Mouse (Mus musculus): Measurements from ENCODE around the gene Slc4a4. TPM values are rescaled to one million over a fixed set of nuclear protein-coding genes. Genes with fewer than 3 reads are reported as not detected.
A peak's percentile ranks its signal among the peaks of the same experiment; 100 is the strongest.

Slc4a4 gene
- 10 to 100 TPM; 22.4 to 32.2 TPM for total RNA-seq (2021)

GRCm38 (mm10) chr5:88886668-88887555, at the start of gene Slc4a4:
TSS of gene Slc4a4 (plus strand) at chr5:88886818.
- intact Hi-C loops (cut with DNase I) = loop anchor here (5.0 kb wide), 1 partner anchor 40 kb away; no protein-coding TSS in a partner anchor
- peak; percentile 64 to 70 for DNase-seq

DNA sequence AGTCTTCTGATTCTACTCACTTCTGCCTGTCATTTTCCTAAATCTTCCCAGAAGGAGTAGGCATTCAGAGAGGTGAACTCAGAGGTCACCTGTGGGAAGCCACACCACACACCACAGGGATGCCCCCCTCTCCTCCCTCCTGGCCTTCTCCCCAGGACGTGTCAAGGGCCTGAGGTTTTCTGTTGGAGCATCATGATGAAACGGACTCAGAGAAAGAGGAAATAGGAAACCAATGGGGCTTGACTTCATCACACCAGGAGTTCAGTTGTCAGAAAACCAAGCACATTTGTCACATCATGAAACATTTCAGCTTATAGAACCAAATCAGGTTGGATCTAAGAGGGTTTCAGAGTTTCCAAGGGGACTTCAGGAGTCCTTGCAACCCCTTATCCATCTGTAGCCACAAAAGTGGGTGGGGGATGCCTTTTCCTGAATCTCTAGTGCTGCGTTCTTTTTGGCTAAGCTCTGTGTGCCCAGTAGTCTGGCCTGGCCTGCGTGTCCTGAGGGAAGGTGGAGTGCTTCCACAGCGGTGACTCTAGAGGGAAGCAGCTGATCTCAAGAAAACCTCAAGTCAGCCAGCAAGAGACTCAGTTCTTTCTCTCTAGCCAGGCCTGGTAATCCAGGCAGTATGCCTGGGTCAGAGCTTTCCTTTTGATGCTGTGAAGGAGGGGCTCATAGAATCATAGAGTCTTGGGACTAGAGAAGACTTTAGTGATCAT, 46.4 kb upstream of the Slc4a4 start:
- intact Hi-C loops (cut with DNase I) = no loop called here
- DNase-seq = no peak

GRCm38 (mm10) chr5:88857311-88857710, 29.3 kb upstream of the Slc4a4 start:
- intact Hi-C loops (cut with DNase I) = no loop called here

GRCm38 (mm10) chr5:88857801-88858200, 28.8 kb upstream of the Slc4a4 start:
- no peak for DNase-seq
- intact Hi-C loops (cut with DNase I) = no loop called here

More at GRCm38 (mm10) chr5:88857311-88857710, 29.3 kb upstream of the Slc4a4 start:
- DNase-seq = no peak

- intact Hi-C loops (cut with DNase I) = no loop called here
- DNase-seq = no peak
Observed at GRCm38 (mm10) chr5:88858226-88858625, 28.4 kb upstream of the Slc4a4 start.

DNA sequence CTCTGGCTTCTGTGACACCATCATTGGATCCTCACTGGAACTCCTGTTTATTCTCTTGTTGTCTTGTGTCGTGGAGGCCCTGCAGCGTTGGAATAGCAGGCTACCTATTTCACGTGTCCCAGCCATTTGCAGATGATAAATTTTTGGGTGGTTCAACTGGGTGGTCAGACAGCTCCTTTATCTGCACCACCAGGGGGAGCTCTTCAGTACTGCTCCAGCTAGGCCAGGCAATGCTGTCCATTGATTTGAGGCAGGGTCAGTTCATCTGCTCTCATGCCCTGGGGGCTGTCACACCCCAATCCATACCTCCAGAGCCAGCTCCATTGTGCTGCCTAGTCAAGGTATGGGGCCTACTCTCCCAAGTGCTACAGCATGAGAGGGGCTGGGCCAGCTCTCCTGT, 24.5 kb upstream of the Slc4a4 start:
- intact Hi-C loops (cut with DNase I) = loop anchor here (5.0 kb wide), 1 partner anchor 520 kb away; no protein-coding TSS in a partner anchor
- peak; percentile 3 to 14 for DNase-seq

DNA sequence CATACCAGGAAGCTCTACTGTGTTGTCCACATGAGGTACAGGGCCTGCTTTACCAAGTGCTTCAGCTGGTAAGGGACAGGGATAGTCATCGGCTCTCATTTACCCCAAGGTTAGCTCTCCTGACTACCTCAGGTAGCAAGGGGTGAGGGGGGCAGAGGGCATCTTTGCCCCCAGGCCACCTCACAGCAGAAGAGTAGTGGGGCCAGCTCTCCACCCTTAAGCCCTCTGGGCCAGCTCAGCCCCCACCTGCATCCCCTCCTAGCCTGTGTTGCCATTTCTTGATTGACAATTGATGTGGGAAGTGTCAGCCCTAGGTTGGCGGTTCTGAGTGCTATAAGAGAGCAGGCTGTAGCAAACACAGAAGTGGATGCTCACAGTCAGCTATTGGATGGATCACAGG, 23.8 kb upstream of the Slc4a4 start:
- no peak for DNase-seq
- intact Hi-C loops (cut with DNase I) = loop anchor here (5.0 kb wide), 1 partner anchor 520 kb away; no protein-coding TSS in a partner anchor

GRCm38 (mm10) chr5:88884101-88884500, 2.5 kb upstream of the Slc4a4 start:
- intact Hi-C loops (cut with DNase I) = loop anchor here (2.0 kb wide), 2 partner anchors 339 to 501 kb away; no protein-coding TSS in a partner anchor
- peak; percentile 10 to 33 for DNase-seq

GRCm38 (mm10) chr5:88885503-88885902, 1.1 kb upstream of the Slc4a4 start:
- DNase-seq = peak; percentile 15 to 19
- intact Hi-C loops (cut with DNase I) = loop anchor here (2.0 to 5.0 kb wide), 3 partner anchors 42 to 499 kb away; no protein-coding TSS in a partner anchor

DNA sequence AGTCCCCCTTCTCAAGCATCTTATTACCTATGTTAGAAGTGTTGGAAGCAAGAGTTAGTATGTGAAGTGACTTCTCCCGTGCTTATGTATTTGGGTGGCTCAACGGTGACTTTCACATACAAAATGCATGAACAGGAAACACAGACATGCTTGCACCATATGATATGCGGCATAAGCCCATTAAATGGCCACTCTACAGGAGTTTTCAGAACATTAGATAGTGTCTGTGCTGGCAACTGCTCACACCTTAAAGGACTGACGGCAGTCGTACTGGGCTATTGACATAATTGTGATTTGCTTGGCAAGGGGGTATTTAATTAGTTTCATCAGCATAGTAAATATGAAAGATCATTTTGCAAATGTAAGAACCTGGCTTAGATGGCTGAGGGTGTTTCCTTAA, 674 bp upstream of the Slc4a4 start:
- no peak for DNase-seq
- intact Hi-C loops (cut with DNase I) = loop anchor here (2.0 to 5.0 kb wide), 3 partner anchors 41 to 499 kb away; no protein-coding TSS in a partner anchor

DNA sequence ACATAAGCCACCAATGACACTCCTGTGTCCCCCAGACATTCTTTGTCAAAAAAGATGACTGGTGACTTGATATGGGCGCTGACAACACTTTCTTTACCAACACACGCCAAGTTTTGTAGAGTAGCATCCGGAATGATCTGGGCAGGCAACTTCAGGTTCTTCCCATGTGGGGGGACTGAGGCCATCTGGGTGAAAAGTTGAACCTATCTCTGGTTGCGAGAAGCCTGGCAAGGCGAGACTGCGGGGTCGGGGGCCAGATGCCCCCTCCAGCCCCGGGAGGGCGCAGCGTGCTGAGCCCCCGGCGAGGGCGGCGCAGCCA, 310 bp upstream of the Slc4a4 start:
- no peak for DNase-seq
- intact Hi-C loops (cut with DNase I) = loop anchor here (5.0 kb wide), 1 partner anchor 41 kb away; no protein-coding TSS in a partner anchor

DNA sequence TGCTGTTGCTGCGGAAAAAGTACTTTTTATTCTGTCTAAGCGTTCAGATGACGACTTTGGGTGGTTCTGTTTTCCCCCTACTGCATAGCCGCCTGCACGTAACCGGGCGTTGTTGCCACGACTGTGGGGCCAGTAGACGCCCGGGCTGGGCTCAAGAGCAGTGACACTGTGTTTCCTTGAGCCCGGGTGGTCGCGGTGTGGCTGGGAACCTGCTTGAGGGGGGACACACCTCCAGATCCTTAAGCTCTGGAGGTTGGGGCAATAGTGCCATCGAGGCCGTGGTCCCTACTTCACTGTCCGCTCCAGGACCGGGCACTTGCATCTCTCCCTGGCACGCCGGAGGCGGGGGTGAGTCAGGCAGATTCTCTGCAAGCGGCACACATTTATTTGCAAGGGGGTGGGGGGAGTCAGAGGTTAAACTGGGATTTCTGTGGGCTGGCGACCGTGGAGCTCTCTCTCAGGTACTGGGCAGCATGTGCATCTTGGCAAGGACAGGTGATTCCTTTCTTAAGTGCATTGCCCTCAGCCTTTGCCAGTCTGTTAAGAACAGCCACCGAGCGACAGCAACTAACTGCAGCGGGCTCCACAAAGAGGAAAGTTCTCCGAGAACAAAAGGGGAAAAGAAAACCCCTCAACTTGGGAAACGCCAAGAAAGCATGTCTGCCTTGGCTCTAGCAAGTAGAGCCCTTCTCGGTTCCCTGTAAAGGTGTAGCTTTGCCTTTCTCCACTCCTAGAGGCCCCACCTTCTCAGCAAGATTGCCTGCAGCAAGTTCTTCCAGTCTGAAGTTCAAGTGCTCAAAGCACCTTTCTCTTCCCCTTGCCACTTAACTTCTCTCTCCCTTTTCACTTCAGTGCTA, 1.2 kb downstream of the Slc4a4 start:
- DNase-seq = peak; percentile 6 to 26
- intact Hi-C loops (cut with DNase I) = loop anchor here (5.0 kb wide), 1 partner anchor 40 kb away; no protein-coding TSS in a partner anchor

GRCm38 (mm10) chr5:88888413-88888700, 1.7 kb downstream of the Slc4a4 start:
- DNase-seq = no peak
- intact Hi-C loops (cut with DNase I) = loop anchor here (5.0 kb wide), 1 partner anchor 39 kb away; no protein-coding TSS in a partner anchor

DNA sequence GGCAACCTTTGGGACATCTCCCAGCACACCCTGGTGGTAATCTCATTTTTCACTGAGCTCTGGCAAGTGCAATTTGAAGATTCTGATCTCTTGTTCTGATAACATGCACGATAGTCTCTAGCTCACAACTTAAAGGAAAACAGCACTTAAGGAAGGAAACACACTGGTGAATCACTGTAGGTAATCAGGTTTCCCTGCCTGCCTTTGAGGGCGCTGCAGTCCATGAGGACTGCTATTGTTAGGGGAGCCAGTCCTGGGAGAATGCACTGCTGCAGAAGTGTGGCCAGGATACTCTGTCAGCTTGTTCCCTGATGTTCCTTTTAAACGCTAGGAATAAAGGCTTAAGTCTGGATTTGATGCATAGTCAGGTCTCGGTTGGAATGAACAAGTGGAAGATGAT, 2.7 kb downstream of the Slc4a4 start:
- no peak for DNase-seq
- intact Hi-C loops (cut with DNase I) = loop anchor here (5.0 kb wide), 1 partner anchor 38 kb away; no protein-coding TSS in a partner anchor

- DNase-seq = no peak
- intact Hi-C loops (cut with DNase I) = no loop called here
Observed at GRCm38 (mm10) chr5:88890146-88890545, 3.5 kb downstream of the Slc4a4 start.

- intact Hi-C loops (cut with DNase I) = no loop called here
- DNase-seq = no peak
Observed at GRCm38 (mm10) chr5:88896574-88896973, 10.0 kb downstream of the Slc4a4 start.

- intact Hi-C loops (cut with DNase I) = no loop called here
- DNase-seq = no peak
Observed at GRCm38 (mm10) chr5:88903111-88903510, 16.5 kb downstream of the Slc4a4 start.

GRCm38 (mm10) chr5:88903526-88903925, 16.9 kb downstream of the Slc4a4 start:
- DNase-seq = no peak

GRCm38 (mm10) chr5:88904841-88905240, 18.2 kb downstream of the Slc4a4 start:
- intact Hi-C loops (cut with DNase I) = no loop called here
- DNase-seq = no peak

More at GRCm38 (mm10) chr5:88903526-88903925, 16.9 kb downstream of the Slc4a4 start:
- intact Hi-C loops (cut with DNase I) = no loop called here

- intact Hi-C loops (cut with DNase I) = no loop called here
Observed at GRCm38 (mm10) chr5:88907615-88908014, 21.0 kb downstream of the Slc4a4 start.

More at GRCm38 (mm10) chr5:88907615-88908014, 21.0 kb downstream of the Slc4a4 start:
- DNase-seq = no peak
